Mouse (Mus musculus) mature B cell (primary cell): Measurements from ENCODE around the gene Ptpa.

Source experiments
- in situ Hi-C: fragments of 300-500 bp; cut with MboI; formaldehyde crosslinking; loops from 2 replicates; pipeline ENCODE4 v1.14.3; 2019

The Ptpa gene

GRCm38 (mm10) chr2:30415936-30416648 lies at the start of gene Ptpa:
Gene Ptpa (plus strand): TSS chr2:30416039.
- in situ Hi-C loops = no loop called here

- in situ Hi-C loops = no loop called here
Observed at GRCm38 (mm10) chr2:30366203-30366602, 49.6 kb upstream of the Ptpa start.

- in situ Hi-C loops = no loop called here
Observed at GRCm38 (mm10) chr2:30371544-30371943, 44.3 kb upstream of the Ptpa start.

- in situ Hi-C loops = no loop called here
Observed at GRCm38 (mm10) chr2:30372726-30373125, 43.1 kb upstream of the Ptpa start.

- in situ Hi-C loops = no loop called here
Observed at GRCm38 (mm10) chr2:30375893-30376292, 39.9 kb upstream of the Ptpa start.

GRCm38 (mm10) chr2:30377721-30378120 lies 38.1 kb upstream of the Ptpa start:
- in situ Hi-C loops = no loop called here

- in situ Hi-C loops = no loop called here
Observed at GRCm38 (mm10) chr2:30379307-30379706, 36.5 kb upstream of the Ptpa start.

- in situ Hi-C loops = no loop called here
Observed at GRCm38 (mm10) chr2:30380564-30381376, 35.1 kb upstream of the Ptpa start.

GRCm38 (mm10) chr2:30381377-30381725 lies 34.5 kb upstream of the Ptpa start:
- in situ Hi-C loops = no loop called here

- in situ Hi-C loops = no loop called here
Observed at GRCm38 (mm10) chr2:30384814-30385213, 31.0 kb upstream of the Ptpa start.

- in situ Hi-C loops = no loop called here
Observed at GRCm38 (mm10) chr2:30385591-30385990, 30.2 kb upstream of the Ptpa start.

- in situ Hi-C loops = no loop called here
Observed at GRCm38 (mm10) chr2:30386913-30387312, 28.9 kb upstream of the Ptpa start.

GRCm38 (mm10) chr2:30389000-30389399 lies 26.8 kb upstream of the Ptpa start:
- in situ Hi-C loops = no loop called here

GRCm38 (mm10) chr2:30392114-30392576 lies 23.7 kb upstream of the Ptpa start, which contains the start of gene Dolpp1:
Gene Dolpp1 (plus strand): TSS chr2:30392254.
- in situ Hi-C loops = no loop called here

GRCm38 (mm10) chr2:30392577-30393369 lies 23.1 kb upstream of the Ptpa start:
- in situ Hi-C loops = no loop called here

GRCm38 (mm10) chr2:30393370-30393656 lies 22.5 kb upstream of the Ptpa start:
- in situ Hi-C loops = no loop called here

- in situ Hi-C loops = no loop called here
Observed at GRCm38 (mm10) chr2:30395757-30396156, 20.1 kb upstream of the Ptpa start.

GRCm38 (mm10) chr2:30396246-30396645 lies 19.6 kb upstream of the Ptpa start:
- in situ Hi-C loops = no loop called here

GRCm38 (mm10) chr2:30397986-30398512 lies 17.8 kb upstream of the Ptpa start:
- in situ Hi-C loops = no loop called here

- in situ Hi-C loops = no loop called here
Observed at GRCm38 (mm10) chr2:30399191-30400171, 16.4 kb upstream of the Ptpa start.

GRCm38 (mm10) chr2:30401581-30401980 lies 14.3 kb upstream of the Ptpa start:
- in situ Hi-C loops = no loop called here
